Mouse (Mus musculus): ENCODE results near the gene Fam49a.

Gene Fam49a

GRCm38 (mm10) chr12:12270495-12270894 lies 8.6 kb downstream of the Fam49a start:
- peak in 1 of 2 experiments; percentile 51 for DNase-seq (ENCODE audit: low spot score in 2 of 2)

- DNase-seq (ENCODE audit: low spot score in 2 of 2): no peak
Observed at GRCm38 (mm10) chr12:12274115-12274514, 12.2 kb downstream of the Fam49a start.

GRCm38 (mm10) chr12:12275124-12275779 lies 13.3 kb downstream of the Fam49a start:
- DNase-seq (ENCODE audit: low spot score in 2 of 2): no peak

- peak in 1 of 2 experiments; percentile 49 for DNase-seq (ENCODE audit: low spot score in 2 of 2)
Observed at GRCm38 (mm10) chr12:12277741-12278463, 16.0 kb downstream of the Fam49a start.

GRCm38 (mm10) chr12:12278464-12278872 lies 16.5 kb downstream of the Fam49a start:
- no peak for DNase-seq (ENCODE audit: low spot score in 2 of 2)

GRCm38 (mm10) chr12:12283702-12284288 lies 21.9 kb downstream of the Fam49a start:
- no peak for DNase-seq (ENCODE audit: low spot score in 2 of 2)

GRCm38 (mm10) chr12:12284521-12284920 lies 22.6 kb downstream of the Fam49a start:
- no peak for DNase-seq (ENCODE audit: low spot score in 2 of 2)

GRCm38 (mm10) chr12:12287131-12287786 lies 25.3 kb downstream of the Fam49a start:
- no peak for DNase-seq (ENCODE audit: low spot score in 2 of 2)

GRCm38 (mm10) chr12:12287787-12288132 lies 25.8 kb downstream of the Fam49a start:
- no peak for DNase-seq (ENCODE audit: low spot score in 2 of 2)

GRCm38 (mm10) chr12:12288586-12288985 lies 26.6 kb downstream of the Fam49a start:
- DNase-seq (ENCODE audit: low spot score in 2 of 2): no peak

- DNase-seq (ENCODE audit: low spot score in 2 of 2): peak in 1 of 2 experiments; percentile 32
Observed at GRCm38 (mm10) chr12:12289636-12290035, 27.7 kb downstream of the Fam49a start.

GRCm38 (mm10) chr12:12292043-12292618 lies 30.2 kb downstream of the Fam49a start:
- no peak for DNase-seq (ENCODE audit: low spot score in 2 of 2)

GRCm38 (mm10) chr12:12294380-12295171 lies 32.6 kb downstream of the Fam49a start:
- no peak for DNase-seq (ENCODE audit: low spot score in 2 of 2)

- no peak for DNase-seq (ENCODE audit: low spot score in 2 of 2)
Observed at GRCm38 (mm10) chr12:12298451-12298850, 36.5 kb downstream of the Fam49a start.

GRCm38 (mm10) chr12:12299303-12299702 lies 37.4 kb downstream of the Fam49a start:
- DNase-seq (ENCODE audit: low spot score in 2 of 2): no peak

- DNase-seq (ENCODE audit: low spot score in 2 of 2): no peak
Observed at GRCm38 (mm10) chr12:12301149-12301548, 39.2 kb downstream of the Fam49a start.

GRCm38 (mm10) chr12:12301815-12302214 lies 39.9 kb downstream of the Fam49a start:
- peak; percentile 48 to 76 for DNase-seq (ENCODE audit: low spot score in 2 of 2)

GRCm38 (mm10) chr12:12306214-12306613 lies 44.3 kb downstream of the Fam49a start:
- no peak for DNase-seq (ENCODE audit: low spot score in 2 of 2)

GRCm38 (mm10) chr12:12306814-12307213 lies 44.9 kb downstream of the Fam49a start:
- no peak for DNase-seq (ENCODE audit: low spot score in 2 of 2)

- no peak for DNase-seq (ENCODE audit: low spot score in 2 of 2)
Observed at GRCm38 (mm10) chr12:12307245-12307644, 45.3 kb downstream of the Fam49a start.

- peak in 1 of 2 experiments; percentile 47 for DNase-seq (ENCODE audit: low spot score in 2 of 2)
Observed at GRCm38 (mm10) chr12:12313437-12313836, 51.5 kb downstream of the Fam49a start.

Measured in natural killer cell, adult 2 months (primary cell).